Mouse (Mus musculus) CH12.LX (cell line): ENCODE measurements around the gene Sectm1a. TPM values are rescaled to one million over a fixed set of nuclear protein-coding genes. Genes with fewer than 3 reads are reported as not detected.

Experiments
- DNase-seq: peaks from one replicate; pipeline ENCODE4 v3.0.0-alpha.2; 2013; ENCODE audit errors: extremely low read depth
- H3K27ac ChIP-seq: 2 replicates; pipeline ENCODE4 v1.5.1; 2012; ENCODE audit warnings: low read depth, mild to moderate bottlenecking, control low read depth, moderate library complexity; ENCODE audit not compliant: insufficient read depth
- H3K27me3 ChIP-seq: replicated peaks from 2 replicates; pipeline ENCODE3; 2012; ENCODE audit warnings: inconsistent platforms
- H3K36me3 ChIP-seq, 2 experiments: replicated peaks in 1 of 2; 2 replicates each; pipeline versions ENCODE3 to v1.6.1; 2012; ENCODE audit warnings: inconsistent platforms in 1 of 2, low read length in 1 of 2, mild to moderate bottlenecking in 1 of 2, mixed read lengths in 1 of 2, moderate library complexity in 1 of 2; ENCODE audit not compliant: control insufficient read depth in 1 of 2, insufficient read depth in 1 of 2
- H3K4me1 ChIP-seq, 2 experiments: 2 replicates each; pipeline ENCODE4 v1.6.1; 2012; ENCODE audit warnings: inconsistent platforms in 1 of 2, moderate library complexity in 1 of 2; ENCODE audit not compliant: insufficient read depth in 2 of 2, control insufficient read depth in 1 of 2
- H3K4me2 ChIP-seq: 2 replicates; pipeline ENCODE4 v1.6.1; 2012; ENCODE audit warnings: low read depth, mild to moderate bottlenecking, control low read depth; ENCODE audit not compliant: poor library complexity, insufficient read depth, severe bottlenecking
- H3K4me3 ChIP-seq, 3 experiments: fragments of 150-350 bp in 1 of 3; sonication (generic) in 1 of 3; replicated peaks in 1 of 3; 2 replicates each; pipeline versions ENCODE3 to v1.5.1; 2011 to 2012; ENCODE audit warnings: low read depth in 2 of 3, low read length in 2 of 3, mild to moderate bottlenecking in 2 of 3, moderate library complexity in 2 of 3, control low read depth in 1 of 3, improper control_type of control experiment in 1 of 3, inconsistent platforms in 1 of 3, mixed read lengths in 1 of 3; ENCODE audit not compliant: poor library complexity in 1 of 3
- H3K79me2 ChIP-seq: replicated peaks from 2 replicates; pipeline ENCODE4 v1.6.1; 2012; ENCODE audit warnings: mild to moderate bottlenecking, moderate library complexity; ENCODE audit not compliant: control insufficient read depth, poor library complexity, insufficient read depth, severe bottlenecking; ENCODE audit errors: extremely low read depth
- H3K9ac ChIP-seq: 2 replicates; pipeline ENCODE4 v1.6.1; 2012; ENCODE audit warnings: low read depth, mild to moderate bottlenecking, control low read depth, moderate library complexity; ENCODE audit not compliant: insufficient read depth
- H3K9me3 ChIP-seq: replicated peaks from 2 replicates; pipeline ENCODE3; 2012; ENCODE audit warnings: low read length, inconsistent platforms, mixed read lengths
- CHD2 ChIP-seq: IDR thresholded peaks from 2 replicates; pipeline ENCODE4 v1.6.1; 2011; ENCODE audit warnings: low read length, improper control_type of control experiment
- ETS1 ChIP-seq: conservative IDR thresholded peaks from 2 replicates; pipeline ENCODE4 v1.6.1; 2012; ENCODE audit warnings: low read depth, mild to moderate bottlenecking, inconsistent platforms, low read length, improper control_type of control experiment, moderate library complexity
- HCFC1 ChIP-seq: IDR thresholded peaks from 2 replicates; pipeline ENCODE4 v1.6.1; 2012; ENCODE audit warnings: low read depth, mild to moderate bottlenecking, inconsistent platforms, low read length, improper control_type of control experiment
- JUND ChIP-seq: conservative IDR thresholded peaks from 2 replicates; pipeline ENCODE4 v1.6.1; 2011; ENCODE audit warnings: low read depth, low read length, improper control_type of control experiment
- KAT2A ChIP-seq: IDR thresholded peaks from 2 replicates; pipeline ENCODE4 v1.6.1; 2012; ENCODE audit warnings: low read length, improper control_type of control experiment, inconsistent platforms; ENCODE audit not compliant: insufficient replicate concordance
- MAFK ChIP-seq: IDR thresholded peaks from 2 replicates; pipeline ENCODE4 v1.6.1; 2011; ENCODE audit warnings: low read length, improper control_type of control experiment; ENCODE audit not compliant: insufficient replicate concordance
- MAZ ChIP-seq: IDR thresholded peaks from 2 replicates; pipeline ENCODE4 v1.6.1; 2012; ENCODE audit warnings: low read depth, mild to moderate bottlenecking, inconsistent platforms, low read length, improper control_type of control experiment, moderate library complexity
- MYC ChIP-seq: IDR thresholded peaks from 2 replicates; pipeline ENCODE4 v1.6.1; 2011; ENCODE audit warnings: low read depth, mild to moderate bottlenecking, improper control_type of control experiment, low read length
- NELFE ChIP-seq: IDR thresholded peaks from 2 replicates; pipeline ENCODE4 v1.6.1; 2011; ENCODE audit warnings: low read depth, low read length, improper control_type of control experiment
- PAX5 ChIP-seq: IDR thresholded peaks from 2 replicates; pipeline ENCODE4 v1.6.1; 2012; ENCODE audit warnings: low read length, inconsistent platforms, mixed read lengths
- POLR2A ChIP-seq: IDR thresholded peaks from 2 replicates; pipeline ENCODE4 v1.6.1; 2011; ENCODE audit warnings: low read depth, mild to moderate bottlenecking, improper control_type of control experiment, low read length
- RAD21 ChIP-seq: IDR thresholded peaks from 2 replicates; pipeline ENCODE4 v1.6.1; 2011; ENCODE audit warnings: low read depth, mild to moderate bottlenecking, low read length, improper control_type of control experiment, moderate library complexity
- RCOR1 ChIP-seq: conservative IDR thresholded peaks from 2 replicates; pipeline ENCODE4 v1.6.1; 2012; ENCODE audit warnings: low read depth, mild to moderate bottlenecking, inconsistent platforms, low read length, improper control_type of control experiment
- SMC3 ChIP-seq: IDR thresholded peaks from 2 replicates; pipeline ENCODE4 v1.6.1; 2011; ENCODE audit warnings: low read depth, low read length, improper control_type of control experiment
- TBP ChIP-seq: conservative IDR thresholded peaks from 2 replicates; pipeline ENCODE4 v1.6.1; 2011; ENCODE audit warnings: low read depth, low read length, improper control_type of control experiment
- TCF12 ChIP-seq: IDR thresholded peaks from 2 replicates; pipeline ENCODE4 v1.6.1; 2014; ENCODE audit warnings: low read depth, mild to moderate bottlenecking, inconsistent platforms, low read length, improper control_type of control experiment
- UBTF ChIP-seq: IDR thresholded peaks from 2 replicates; pipeline ENCODE4 v1.6.1; 2012; ENCODE audit warnings: low read depth, mild to moderate bottlenecking, inconsistent platforms, low read length, improper control_type of control experiment, moderate library complexity
- USF1 ChIP-seq: IDR thresholded peaks from 2 replicates; pipeline ENCODE4 v1.6.1; 2014; ENCODE audit warnings: low read depth, mild to moderate bottlenecking, inconsistent platforms, low read length, improper control_type of control experiment
- USF2 ChIP-seq: conservative IDR thresholded peaks from 2 replicates; pipeline ENCODE4 v1.6.1; 2011; ENCODE audit warnings: low read depth, low read length, improper control_type of control experiment
- ZKSCAN1 ChIP-seq: IDR thresholded peaks from 2 replicates; pipeline ENCODE4 v1.6.1; 2012; ENCODE audit warnings: low read depth, inconsistent platforms, low read length, improper control_type of control experiment, borderline replicate concordance
- dilution Hi-C: fragments of 300-500 bp; cut with MboI; formaldehyde crosslinking; loops from 2 replicates; pipeline ENCODE4 v1.14.3; 2020; ENCODE audit warnings: low sequenced_read_pairs; ENCODE audit not compliant: extremely low pct_unique_long_range_greater_than_20kb, extremely low pct_ligation_motif_present
- in situ Hi-C: fragments of 300-500 bp; cut with MboI; formaldehyde crosslinking; loops from 3 replicates; pipeline ENCODE4 v1.14.3; 2019; ENCODE audit warnings: low sequenced_read_pairs, low pct_ligation_motif_present, low pct_unique_long_range_greater_than_20kb, mixed read lengths
- polyA plus RNA-seq: library from polyadenylated mRNA; unstranded; fragments of >175 nt; gene quantifications from 2 replicates; pipeline ENCODE4 v1.2.1, GENCODE M21; 2012; ENCODE audit warnings: low read depth; ENCODE audit not compliant: insufficient read length
- total RNA-seq, 2 experiments: library from RNA; depleted of rRNA; stranded (reverse); fragments of 300-350 nt in 1 of 2; fragments of >200 nt in 1 of 2; gene quantifications; 2 replicates each; pipeline ENCODE4 v1.2.3; 2012 to 2014

Gene Sectm1a
- total and polyA plus RNA-seq, 3 experiments: 0.08 TPM; not detected in 2

DNA sequence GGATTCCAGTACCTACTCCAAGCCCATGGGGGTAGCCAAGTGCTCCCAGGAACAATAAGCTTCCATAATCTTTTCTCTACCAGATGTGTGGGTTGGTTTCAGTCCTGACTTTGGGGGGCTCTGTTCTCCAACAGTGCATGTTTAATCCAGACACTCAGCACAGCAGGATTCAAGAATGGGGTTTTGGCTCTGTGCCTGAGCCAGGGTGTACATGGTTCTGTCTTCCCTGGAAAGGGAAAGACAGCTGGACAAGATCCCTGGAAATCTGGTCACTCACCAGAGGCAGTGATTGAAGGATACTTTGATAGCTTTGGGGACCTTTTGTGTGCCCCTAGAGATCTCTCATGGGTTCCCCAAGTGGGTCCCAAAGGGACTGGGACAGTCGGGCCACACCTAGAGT lies 30.6 kb upstream of the Sectm1a start:
- Histone ChIP-seq H3K9ac (no peak overlapping the region), H3K27ac (no peak overlapping the region), H3K4me3 (no peak overlapping the region), H3K4me2 (no peak overlapping the region), H3K36me3 (no peaks in the 10 kb centered on the region), H3K79me2 (no peaks in the 10 kb centered on the region), H3K4me1 (no peaks in the 10 kb centered on the region), H3K27me3 (peaks cover 3% of the 10 kb centered on the region), H3K9me3 (no peaks in the 10 kb centered on the region)
- no peak for TF ChIP-seq USF2
- TF ChIP-seq TBP: no peak
- no peak for TF ChIP-seq PAX5
- no peak for TF ChIP-seq TCF12
- TF ChIP-seq ETS1: no peak
- no peak for TF ChIP-seq MAFK
- TF ChIP-seq MYC: no peak
- no peak for TF ChIP-seq SMC3
- dilution Hi-C loops: no loop called here
- DNase-seq: no peak
- in situ Hi-C loops: no loop called here

DNA sequence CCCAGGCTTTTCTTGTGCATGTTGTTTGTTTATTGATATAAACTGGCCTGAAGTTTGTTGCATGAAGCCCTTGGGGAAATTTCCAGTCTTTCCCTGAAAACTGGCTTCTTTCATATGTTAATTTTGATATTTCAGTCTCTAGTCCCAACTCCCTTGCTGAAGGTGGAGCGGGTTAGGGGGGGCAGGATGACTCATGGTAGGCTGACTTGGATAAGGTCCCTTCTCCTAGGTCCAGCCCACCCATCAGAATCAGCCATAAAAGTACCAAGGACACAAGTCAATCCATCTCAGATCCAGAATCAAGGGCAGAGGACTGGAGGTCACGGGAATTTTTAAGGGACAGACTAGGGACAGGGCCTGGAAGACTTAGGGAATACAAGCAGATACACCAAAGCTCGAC lies 30.0 kb upstream of the Sectm1a start:
- dilution Hi-C loops: no loop called here
- no peak overlapping the region for H3K27ac ChIP-seq
- in situ Hi-C loops: no loop called here

DNA sequence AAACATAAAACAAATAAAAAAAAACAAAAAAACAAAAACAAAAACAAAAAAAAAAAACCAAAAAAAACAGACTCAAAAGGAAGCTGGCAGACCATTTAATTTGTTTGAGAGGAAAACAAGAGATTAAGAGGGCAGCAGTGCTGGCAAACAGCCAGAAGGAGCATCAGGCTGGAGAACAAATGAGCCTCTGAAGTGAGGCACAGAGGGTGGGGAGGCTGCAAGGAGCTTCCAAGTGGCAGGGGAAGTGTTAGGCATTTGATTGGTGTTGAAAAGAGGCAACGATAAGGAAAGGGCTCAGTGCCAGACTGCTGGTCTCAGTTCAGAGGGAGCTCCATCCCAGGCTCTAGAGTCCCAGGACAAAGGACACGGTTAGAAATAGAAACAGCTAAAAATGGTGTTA lies 29.0 kb upstream of the Sectm1a start:
- Histone ChIP-seq H3K27me3 (peaks cover 3% of the 10 kb centered on the region), H3K4me3 (no peak overlapping the region), H3K9me3 (no peaks in the 10 kb centered on the region), H3K4me1 (no peaks in the 10 kb centered on the region), H3K79me2 (no peaks in the 10 kb centered on the region), H3K4me2 (no peak overlapping the region), H3K9ac (no peak overlapping the region), H3K27ac (no peak overlapping the region), H3K36me3 (no peaks in the 10 kb centered on the region)
- TF ChIP-seq UBTF (no peak), USF1 (no peak), TBP (no peak), RAD21 (no peak)
- dilution Hi-C loops (no loop called here), in situ Hi-C loops (no loop called here)
- DNase-seq: no peak

More for the DNA sequence above, 30.0 kb upstream of the Sectm1a start:
- Histone ChIP-seq H3K4me1 (no peaks in the 10 kb centered on the region), H3K4me2 (no peak overlapping the region), H3K9ac (no peak overlapping the region), H3K79me2 (no peaks in the 10 kb centered on the region), H3K36me3 (no peaks in the 10 kb centered on the region), H3K4me3 (no peak overlapping the region), H3K9me3 (no peaks in the 10 kb centered on the region), H3K27me3 (peaks cover 3% of the 10 kb centered on the region)
- DNase-seq: no peak
- TF ChIP-seq MAZ: no peak
- TF ChIP-seq POLR2A: no peak
- TF ChIP-seq NELFE: no peak
- TF ChIP-seq ZKSCAN1: no peak
- TF ChIP-seq RCOR1: no peak
- no peak for TF ChIP-seq CHD2
- TF ChIP-seq HCFC1: no peak
- TF ChIP-seq USF1: no peak
- no peak for TF ChIP-seq JUND
- TF ChIP-seq KAT2A: no peak
- no peak for TF ChIP-seq MYC
